Mouse (Mus musculus) adrenal gland, adult 8-10 months (tissue): ENCODE measurements at regions not wholly inside any gene's neighbourhood (a gene's known extent, or its start where the extent isn't known, plus 50 kb on each side); places are given as distances from the start of the nearest gene placed in this dataset.
A peak's percentile ranks its signal among the peaks of the same experiment; 100 is the strongest.
"Not testable (repeated sequence)": the region's sequence is repeated elsewhere in the genome, so short reads cannot be mapped to it uniquely, and the experiment has no call there.

ENCODE experiments used
- DNase-seq: peaks from one replicate; pipeline ENCODE4 v3.0.0; 2022

DNA sequence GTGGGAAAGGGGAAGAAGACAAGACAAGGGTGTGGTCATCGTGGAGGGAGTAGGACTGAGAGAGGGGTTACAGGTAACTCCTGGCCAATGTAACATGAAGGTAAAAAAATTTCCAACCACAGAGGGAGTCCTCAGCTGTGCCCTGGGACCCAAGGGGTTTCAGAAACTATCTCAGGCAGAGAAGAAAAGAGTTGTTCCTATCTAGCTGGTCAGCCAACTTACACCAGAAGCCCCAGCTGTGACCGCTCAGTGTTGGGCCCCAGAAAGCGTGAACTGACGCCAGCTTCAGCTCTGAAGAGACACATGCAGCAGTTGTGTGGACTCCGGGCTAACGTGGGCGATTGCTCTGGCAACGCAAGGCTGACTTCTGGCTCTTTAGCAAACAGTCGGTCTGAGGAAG lies 52.2 kb downstream of the Rhob start:
- DNase-seq = no peak

DNA sequence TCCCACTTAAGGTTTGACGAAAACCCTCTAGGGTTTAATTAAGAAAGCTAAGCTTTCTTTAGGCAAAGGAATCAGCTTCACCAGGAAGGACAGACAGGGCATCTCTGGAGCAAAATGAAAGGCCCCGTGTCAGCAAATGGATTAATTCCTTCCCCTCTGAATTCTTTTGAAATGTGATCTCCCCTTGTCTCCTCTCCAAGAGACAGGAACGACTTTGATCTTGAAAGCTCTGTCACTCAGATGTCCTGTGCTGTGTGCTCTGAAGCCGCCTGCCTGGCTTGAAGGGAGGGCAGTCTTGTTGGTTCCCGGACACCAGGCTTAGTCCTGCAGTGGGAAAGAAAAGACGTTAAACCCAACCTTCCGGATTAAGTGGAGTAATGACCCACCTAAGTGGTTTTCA lies 52.8 kb downstream of the Rhob start:
- DNase-seq = no peak

DNA sequence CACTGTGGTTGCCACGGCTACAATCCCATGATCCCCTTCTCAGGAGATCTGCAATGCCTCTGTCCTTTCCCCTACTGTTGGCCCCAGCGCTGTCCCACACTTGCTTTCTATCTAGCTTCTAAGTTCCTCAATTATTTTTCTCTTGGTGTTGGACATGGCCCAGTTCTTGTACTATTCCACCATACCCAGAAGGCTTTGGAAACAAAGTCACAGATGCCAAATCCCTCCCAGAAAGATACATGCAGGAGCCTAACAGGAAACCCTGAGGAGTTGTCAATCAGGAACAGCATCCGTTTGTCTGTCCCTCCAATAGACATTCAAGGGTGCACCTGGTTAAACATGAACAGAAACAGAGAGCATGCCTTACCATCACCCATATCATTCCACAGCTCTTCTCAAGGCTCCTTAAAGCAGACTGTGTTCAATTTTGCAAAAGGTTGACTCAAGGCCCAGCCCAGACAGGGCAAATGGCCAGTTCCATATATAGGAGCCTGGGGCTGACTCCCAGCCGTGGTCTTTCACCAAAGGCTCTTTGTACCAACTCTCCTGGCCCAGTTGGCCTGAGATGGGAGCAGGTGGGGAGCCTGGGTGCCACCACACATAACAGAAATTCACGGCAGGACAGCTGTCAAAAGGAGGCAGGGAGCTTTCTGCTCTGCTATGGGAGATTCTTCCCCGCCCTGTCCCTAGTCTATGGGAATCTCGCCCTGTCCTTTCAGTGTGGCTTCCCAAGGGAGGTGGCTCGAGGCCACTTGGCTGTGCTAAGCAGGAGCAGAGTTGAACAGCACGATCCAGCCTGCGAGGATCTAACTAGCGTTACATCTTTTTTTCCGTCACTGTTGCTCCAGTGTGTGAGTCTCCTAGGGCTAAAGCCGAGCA lies 54.6 kb downstream of the Rhob start:
- no peak for DNase-seq

- DNase-seq = no peak
These were observed 55.8 kb downstream of the Rhob start for GRCm38 (mm10) chr12:8443917-8444453.

GRCm38 (mm10) chr12:8443253-8443661 lies 56.6 kb downstream of the Rhob start:
- peak; percentile 67 for DNase-seq

GRCm38 (mm10) chr12:8441275-8441674 lies 58.5 kb downstream of the Rhob start:
- no peak for DNase-seq

- DNase-seq = no peak
These were observed 59.4 kb downstream of the Rhob start for GRCm38 (mm10) chr12:8440373-8440772.

GRCm38 (mm10) chr12:8439957-8440356 lies 59.9 kb downstream of the Rhob start:
- DNase-seq = no peak

GRCm38 (mm10) chr12:8439486-8439885 lies 60.3 kb downstream of the Rhob start:
- no peak for DNase-seq

- no peak for DNase-seq
These were observed 61.2 kb downstream of the Rhob start for GRCm38 (mm10) chr12:8438638-8439037.

- DNase-seq = no peak
These were observed 62.7 kb downstream of the Rhob start for GRCm38 (mm10) chr12:8436976-8437580.

DNA sequence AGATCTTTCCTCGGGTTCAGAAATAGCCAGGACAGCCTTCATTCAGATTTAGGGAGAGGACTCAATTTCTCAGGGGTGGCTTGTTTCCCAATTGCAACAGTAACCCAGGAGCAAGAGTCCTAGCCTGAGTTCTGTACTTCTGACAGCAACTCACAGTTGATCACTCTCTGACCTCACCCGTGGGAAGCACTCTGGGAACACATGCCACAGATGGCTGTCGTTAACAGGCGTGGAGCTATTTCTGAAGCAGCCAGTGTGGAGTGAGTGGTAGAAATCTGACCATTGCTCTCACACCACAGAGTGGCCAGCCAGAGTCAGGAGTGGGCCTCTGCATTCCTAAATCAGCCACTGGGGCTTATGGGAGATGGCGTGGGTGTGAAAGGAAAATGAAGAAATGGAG lies 63.3 kb downstream of the Rhob start:
- DNase-seq = no peak

GRCm38 (mm10) chr12:8435651-8436348 lies 64.0 kb downstream of the Rhob start:
- not testable (repeated sequence) for DNase-seq

- DNase-seq = no peak
These were observed 71.4 kb downstream of the Rhob start for GRCm38 (mm10) chr12:8428228-8428990.

GRCm38 (mm10) chr12:8424515-8424914 lies 75.3 kb downstream of the Rhob start:
- no peak for DNase-seq

DNA sequence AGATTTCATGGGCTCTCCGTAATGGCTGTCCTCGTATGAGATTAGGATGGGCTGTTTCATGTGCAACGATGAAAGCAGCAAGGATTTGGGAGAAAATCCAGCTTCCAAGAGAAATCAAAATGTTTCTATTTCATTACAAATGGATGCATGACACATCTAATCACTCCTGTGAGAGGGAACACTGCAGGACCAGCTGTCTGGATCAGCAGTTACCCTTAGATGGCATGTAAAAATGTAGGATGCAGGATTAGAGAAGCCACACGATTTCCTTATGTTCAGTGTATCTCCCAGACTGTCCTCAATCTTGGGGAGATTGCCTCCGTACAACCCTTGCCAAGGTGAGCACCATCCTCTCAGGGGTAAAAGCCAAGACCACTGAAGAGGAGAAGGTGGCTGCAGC lies 77.1 kb downstream of the Rhob start:
- DNase-seq = no peak

GRCm38 (mm10) chr12:8421271-8421567 lies 78.6 kb downstream of the Rhob start:
- no peak for DNase-seq

GRCm38 (mm10) chr12:8420511-8421270 lies 79.1 kb downstream of the Rhob start:
- no peak for DNase-seq

- DNase-seq = no peak
These were observed 80.9 kb downstream of the Rhob start for GRCm38 (mm10) chr12:8418890-8419289.

DNA sequence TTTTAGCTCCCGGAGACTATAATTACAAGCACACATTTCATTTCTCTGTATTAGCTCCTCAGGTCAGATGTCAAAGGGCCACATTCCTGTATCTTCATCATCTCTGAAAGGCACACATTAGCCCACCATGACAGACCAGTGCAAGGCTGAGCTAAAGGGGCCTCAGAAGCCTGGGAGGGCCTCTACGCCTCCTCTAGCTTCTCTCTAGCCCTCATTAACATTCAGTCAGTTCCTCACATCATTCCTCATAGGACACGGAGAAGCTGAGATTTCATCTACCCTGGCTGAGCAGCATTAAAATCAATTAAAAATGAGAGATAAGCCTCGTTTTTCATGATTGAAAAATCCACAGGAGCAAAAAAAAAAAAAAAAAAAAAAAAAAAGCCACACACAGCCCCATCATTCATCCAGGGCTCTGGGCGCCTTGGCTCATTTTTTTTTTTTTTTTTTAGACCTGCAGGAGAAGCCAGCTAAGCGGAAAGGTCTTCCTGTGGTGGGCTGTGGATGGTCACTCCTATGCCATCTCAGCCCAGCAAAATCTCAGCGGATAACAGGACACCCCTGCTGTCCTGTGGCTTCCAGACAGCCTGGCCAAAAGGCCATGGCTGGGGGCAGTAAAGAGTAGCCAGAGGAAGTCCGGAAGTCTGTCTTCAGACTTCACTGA lies 82.5 kb downstream of the Rhob start:
- no peak for DNase-seq

DNA sequence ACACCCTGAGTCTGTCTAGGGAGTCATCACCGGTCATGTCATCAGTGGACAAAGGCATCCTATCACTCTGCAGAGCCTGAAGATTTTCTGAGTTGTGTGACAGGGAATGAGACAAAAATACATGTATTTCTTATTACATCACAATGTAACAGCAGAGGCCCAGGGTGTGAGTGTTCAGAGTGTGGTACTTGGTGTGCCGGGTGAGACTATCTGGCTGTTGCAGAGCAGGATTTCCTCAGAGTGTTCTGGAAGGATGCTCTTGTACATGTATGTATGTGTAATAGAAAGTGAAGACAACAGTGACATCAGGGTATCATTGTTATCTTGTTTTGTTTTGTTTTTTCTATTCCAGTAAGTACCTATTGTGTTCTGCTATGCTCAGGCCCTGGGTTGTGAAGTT lies 87.7 kb downstream of the Rhob start:
- DNase-seq = no peak
